Mouse (Mus musculus) NIH3T3 (cell line): ENCODE results near the gene Ptpn7.
A peak's percentile ranks its signal among the peaks of the same experiment; 100 is the strongest.
"Not testable (repeated sequence)": the region's sequence is repeated elsewhere in the genome, so short reads cannot be mapped to it uniquely, and the experiment has no call there.

Experiments used
- DNase-seq: peaks from one replicate; pipeline ENCODE4 v3.0.0-alpha.2; 2012; ENCODE audit warnings: low read depth

Gene Ptpn7

GRCm38 (mm10) chr1:135186427-135186826 lies 53.9 kb downstream of the Ptpn7 start:
- no peak for DNase-seq

GRCm38 (mm10) chr1:135187016-135187415 lies 54.5 kb downstream of the Ptpn7 start:
- DNase-seq = not testable (repeated sequence)

GRCm38 (mm10) chr1:135188197-135188596 lies 55.7 kb downstream of the Ptpn7 start:
- peak; percentile 97 for DNase-seq

- DNase-seq = no peak
Measured at GRCm38 (mm10) chr1:135189186-135189585, 56.7 kb downstream of the Ptpn7 start.

GRCm38 (mm10) chr1:135194335-135194734 lies 61.8 kb downstream of the Ptpn7 start:
- DNase-seq = not testable (repeated sequence)
